Mouse (Mus musculus): Measurements from ENCODE around the gene Gm49721.
A peak's percentile ranks its signal among the peaks of the same experiment; 100 is the strongest.
"Not testable (repeated sequence)": the region's sequence is repeated elsewhere in the genome, so short reads cannot be mapped to it uniquely, and the experiment has no call there.

The Gm49721 gene

DNA sequence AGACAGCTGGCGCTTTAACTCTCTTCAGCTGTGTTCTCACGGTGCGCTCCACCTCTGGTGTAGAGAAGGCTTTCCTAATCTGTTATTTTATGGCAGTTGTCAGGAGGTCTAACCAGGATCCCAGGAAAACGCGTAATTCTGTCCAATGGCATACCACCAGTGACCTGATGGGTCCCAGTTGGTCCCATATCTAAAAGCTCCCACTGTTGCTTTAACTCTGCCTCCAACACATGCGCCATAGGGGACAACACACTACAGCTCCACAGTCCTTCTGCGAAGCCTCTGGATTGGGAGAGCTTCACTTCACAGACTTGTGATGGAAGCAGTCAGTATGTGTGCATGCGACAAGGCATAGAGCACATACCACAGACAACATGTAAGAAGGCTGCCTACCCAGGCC lies 1.4 kb downstream of the Gm49721 start:
- DNase-seq (ENCODE audit: low spot score in 2 of 2), result not testable (repeated sequence)

GRCm38 (mm10) chr17:6986118-6986517 lies 7.4 kb downstream of the Gm49721 start:
- not testable (repeated sequence) for DNase-seq (ENCODE audit: low spot score in 2 of 2)

DNA sequence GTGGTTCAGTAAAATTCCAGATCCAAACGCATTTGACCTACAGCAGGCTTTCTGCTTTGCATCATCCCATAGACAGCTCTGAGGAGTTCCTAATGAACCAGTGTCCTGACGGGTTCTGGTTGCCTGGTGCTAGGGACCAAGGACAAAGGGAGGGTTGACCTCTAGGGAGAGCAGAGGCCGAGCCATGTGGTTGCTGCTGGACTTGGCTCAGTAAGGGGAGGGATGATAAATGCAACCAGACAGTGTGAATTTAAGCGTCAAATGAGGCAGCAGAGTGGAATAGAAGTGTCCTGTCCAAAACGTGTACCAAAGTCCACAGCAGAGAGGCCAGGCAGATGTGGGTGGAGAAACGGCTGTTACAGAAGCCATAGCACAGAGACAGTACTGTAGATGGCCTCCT lies 16.8 kb downstream of the Gm49721 start:
- DNase-seq (ENCODE audit: low spot score in 2 of 2), result not testable (repeated sequence)

DNA sequence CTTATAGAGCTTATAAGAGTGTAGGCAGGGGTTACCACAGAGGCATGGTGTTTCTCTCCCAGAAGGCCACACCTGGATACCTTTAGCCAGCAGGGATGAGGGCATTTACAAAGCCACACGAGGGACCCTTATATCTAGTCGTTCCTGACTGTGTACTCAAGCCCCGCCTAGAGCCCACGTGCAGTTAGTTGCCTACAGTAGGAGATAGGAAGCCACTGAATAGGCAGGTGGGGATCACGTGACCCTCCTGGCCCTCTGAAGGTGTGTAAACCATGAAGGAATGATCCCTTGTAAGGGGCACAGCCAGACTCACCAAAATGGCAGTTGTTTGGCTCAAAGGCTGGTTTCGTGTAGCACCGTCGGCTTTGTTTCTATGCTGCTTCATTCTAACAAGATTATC lies 18.1 kb downstream of the Gm49721 start:
- DNase-seq (ENCODE audit: low spot score in 2 of 2), result not testable (repeated sequence)

- not testable (repeated sequence) for DNase-seq (ENCODE audit: low spot score in 2 of 2)
Measured at GRCm38 (mm10) chr17:6997778-6998490, 19.2 kb downstream of the Gm49721 start.

DNA sequence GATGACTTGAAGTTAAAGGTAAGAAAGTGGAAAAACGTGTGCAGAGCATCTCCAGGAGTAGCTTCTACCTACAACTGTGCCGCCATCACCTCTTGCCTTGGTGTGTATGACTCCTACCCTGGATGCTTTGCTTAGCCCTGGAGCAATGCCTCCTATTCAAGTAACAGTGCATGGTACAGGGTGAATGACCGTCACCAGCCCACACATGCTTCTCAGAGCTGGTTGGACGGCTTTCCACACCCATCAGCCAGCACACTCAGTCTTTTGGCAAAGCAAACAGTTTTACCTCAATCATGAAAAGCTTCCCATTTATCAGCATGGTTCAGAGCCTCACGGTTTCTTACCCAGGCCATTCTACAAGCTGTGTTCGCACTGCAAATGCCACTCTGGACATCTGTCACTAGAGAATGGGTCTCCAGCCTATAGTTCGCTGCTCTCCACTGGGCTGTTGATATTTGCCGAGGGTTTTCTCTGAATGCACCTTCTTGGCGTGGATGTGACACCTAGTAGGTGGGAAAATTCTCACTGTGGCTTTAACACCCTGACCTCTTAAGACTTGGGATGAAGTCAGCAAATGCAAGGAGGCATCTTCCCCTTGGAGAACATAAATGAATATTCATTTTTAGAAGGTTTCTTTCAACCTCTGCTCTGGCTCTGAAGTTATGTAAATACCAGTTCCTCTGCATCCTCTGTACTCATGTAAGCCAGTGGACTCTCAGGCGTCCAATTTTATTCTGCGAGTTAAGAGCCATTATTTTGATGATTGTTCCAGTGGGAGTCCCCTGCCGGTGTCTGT lies 23.3 kb downstream of the Gm49721 start:
- DNase-seq (ENCODE audit: low spot score in 2 of 2), result not testable (repeated sequence)

DNA sequence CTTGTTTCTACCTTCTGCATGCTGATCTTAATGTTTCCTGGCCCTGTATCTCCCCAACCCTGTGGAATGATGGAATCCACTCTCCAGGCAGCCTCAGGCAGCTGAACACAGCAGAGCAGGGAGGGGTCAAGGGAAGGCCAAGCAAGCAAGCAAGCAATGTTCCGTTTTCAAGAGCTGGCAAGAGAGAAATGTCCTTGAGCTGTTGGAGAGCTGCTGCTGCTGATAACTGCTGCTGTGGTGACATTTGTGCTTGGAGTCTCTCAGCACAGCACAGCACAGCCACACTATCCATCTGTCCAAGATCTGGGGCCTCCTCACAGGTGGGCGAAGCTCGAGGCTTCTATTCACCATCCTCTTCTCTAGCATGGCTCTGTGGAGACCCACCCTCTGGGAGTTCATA lies 24.7 kb downstream of the Gm49721 start:
- not testable (repeated sequence) for DNase-seq (ENCODE audit: low spot score in 2 of 2)

DNA sequence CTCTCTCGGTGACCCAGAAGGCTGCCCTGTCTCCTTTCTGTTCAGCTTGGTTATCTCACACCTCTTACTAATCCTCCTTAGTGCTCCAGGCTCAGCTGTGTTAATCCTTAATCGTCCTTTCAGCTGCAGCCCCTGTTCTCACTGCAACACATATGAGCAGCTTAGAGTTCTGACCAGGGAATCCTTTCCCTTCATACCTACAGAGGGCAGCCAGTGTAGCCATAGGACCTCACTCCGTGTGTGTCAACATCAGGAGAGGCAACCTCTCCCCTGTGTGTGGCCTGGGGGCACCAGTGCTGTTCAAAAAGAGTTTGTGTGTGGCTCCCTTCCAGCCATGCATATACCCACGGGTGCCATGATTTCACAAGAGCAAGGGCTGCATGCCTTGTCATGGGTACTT lies 26.9 kb downstream of the Gm49721 start:
- not testable (repeated sequence) for DNase-seq (ENCODE audit: low spot score in 2 of 2)

GRCm38 (mm10) chr17:7008885-7009284 lies 30.2 kb downstream of the Gm49721 start:
- not testable (repeated sequence) for DNase-seq (ENCODE audit: low spot score in 2 of 2)

DNA sequence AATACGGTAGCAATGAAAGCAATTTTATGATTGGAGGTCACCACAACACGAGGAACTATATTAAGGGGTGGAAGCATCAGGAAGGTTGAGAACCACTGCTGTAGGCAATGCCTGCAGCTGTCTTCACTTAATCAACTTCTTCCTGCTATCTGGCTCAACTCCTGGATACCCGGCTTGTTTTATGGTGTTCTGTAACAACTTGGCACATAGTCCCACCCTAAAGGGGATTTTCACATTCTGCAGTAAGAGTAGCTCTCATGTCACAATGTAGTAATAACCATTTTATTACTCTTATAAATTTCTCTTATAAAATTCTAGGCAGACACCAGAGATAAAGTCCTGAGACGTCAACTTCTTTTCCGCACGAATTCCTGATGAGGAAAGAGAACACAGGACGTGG lies 30.7 kb downstream of the Gm49721 start:
- DNase-seq (ENCODE audit: low spot score in 2 of 2), result not testable (repeated sequence)

GRCm38 (mm10) chr17:7009901-7010300 lies 31.2 kb downstream of the Gm49721 start:
- DNase-seq (ENCODE audit: low spot score in 2 of 2), result not testable (repeated sequence)

DNA sequence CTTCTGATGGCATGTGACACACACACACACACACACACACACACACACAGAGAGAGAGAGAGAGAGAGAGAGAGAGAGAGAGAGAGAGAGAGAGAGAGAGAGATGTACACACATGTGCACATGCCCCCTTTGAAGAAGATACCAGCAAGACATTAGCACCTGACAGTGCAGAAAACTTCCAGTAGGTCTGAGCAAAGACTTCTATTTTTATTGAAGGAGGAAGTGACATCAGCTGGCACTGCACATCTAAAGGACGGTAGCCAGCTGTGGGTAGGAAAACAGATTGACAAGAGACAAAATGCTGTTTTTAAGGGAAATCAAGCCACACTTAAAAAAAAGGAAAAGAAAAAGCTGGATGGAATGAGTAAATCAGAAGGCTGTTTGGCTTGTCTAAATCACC lies 35.5 kb downstream of the Gm49721 start:
- not testable (repeated sequence) for DNase-seq (ENCODE audit: low spot score in 2 of 2)

DNA sequence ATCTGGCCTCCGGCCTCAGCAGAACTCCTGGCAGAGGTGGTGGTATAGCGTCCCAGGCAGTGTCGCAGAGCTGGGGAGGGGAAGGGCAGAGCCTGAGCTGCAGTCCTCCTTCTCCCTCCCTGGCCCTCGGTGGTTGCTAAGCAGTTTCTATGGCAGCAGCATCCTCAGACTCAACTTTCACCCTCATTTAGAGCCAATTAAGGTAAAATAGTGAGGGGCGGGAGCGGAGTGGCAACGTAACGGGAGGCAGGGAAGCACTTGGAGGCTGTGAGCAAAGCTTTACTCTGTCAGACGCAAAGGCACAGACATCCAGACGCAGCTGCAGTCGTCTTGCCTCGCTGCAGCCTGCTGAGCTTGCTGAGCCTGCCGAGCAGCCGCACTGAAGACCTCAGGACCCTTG lies 46.6 kb downstream of the Gm49721 start, which contains the start of gene Gm1604a:
Gene Gm1604a, plus strand, starts transcription at position 312 of the 400 bp plus-strand sequence.
- not testable (repeated sequence) for DNase-seq (ENCODE audit: low spot score in 2 of 2)

GRCm38 (mm10) chr17:7025764-7026346 lies 47.2 kb downstream of the Gm49721 start:
- not testable (repeated sequence) for DNase-seq (ENCODE audit: low spot score in 2 of 2)

- DNase-seq (ENCODE audit: low spot score in 2 of 2), result peak; percentile 4 to 22
Measured at GRCm38 (mm10) chr17:7030204-7030603, 51.5 kb downstream of the Gm49721 start.

GRCm38 (mm10) chr17:7030622-7031174 lies 52.0 kb downstream of the Gm49721 start:
- not testable (repeated sequence) for DNase-seq (ENCODE audit: low spot score in 2 of 2)

- not testable (repeated sequence) for DNase-seq (ENCODE audit: low spot score in 2 of 2)
Measured at GRCm38 (mm10) chr17:7033192-7034166, 54.8 kb downstream of the Gm49721 start.

GRCm38 (mm10) chr17:7068997-7069539 lies 90.4 kb downstream of the Gm49721 start:
- DNase-seq (ENCODE audit: low spot score in 2 of 2), result not testable (repeated sequence)

DNA sequence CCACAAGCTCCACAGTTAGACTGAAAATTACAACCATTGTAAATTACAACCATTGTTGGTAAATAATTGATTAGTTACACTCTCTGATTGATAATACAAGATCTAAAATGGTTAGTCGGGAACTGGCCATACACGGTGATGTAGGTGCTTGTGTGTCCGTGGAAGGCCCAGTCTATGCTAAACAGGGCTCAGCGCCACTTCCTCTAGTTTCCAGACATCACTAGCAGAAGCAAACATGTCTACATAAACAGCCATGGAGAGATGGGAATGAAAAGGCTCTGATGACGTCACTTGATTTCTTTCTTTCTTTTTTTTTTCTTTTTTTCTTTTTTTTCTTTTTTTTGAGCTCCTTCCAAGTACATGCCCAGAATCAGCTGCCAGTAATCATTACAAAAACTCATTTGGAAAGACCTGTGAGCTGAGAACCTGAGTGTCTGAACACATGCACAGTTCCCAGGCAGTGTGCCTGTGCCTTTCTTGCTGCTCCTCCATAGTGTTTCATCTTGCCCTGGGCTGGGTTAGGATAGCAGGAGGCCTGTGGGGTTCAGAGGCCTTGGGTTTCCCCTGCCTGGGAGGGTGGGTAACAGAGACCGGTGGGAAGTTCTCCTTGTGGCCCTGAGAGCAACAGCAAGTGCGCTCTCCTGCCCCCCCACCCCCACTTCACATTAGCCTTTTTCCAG lies 91.0 kb downstream of the Gm49721 start:
- DNase-seq (ENCODE audit: low spot score in 2 of 2), result not testable (repeated sequence)

- peak; percentile 8 to 17 for DNase-seq (ENCODE audit: low spot score in 2 of 2)
Measured at GRCm38 (mm10) chr17:7074494-7074893, 95.8 kb downstream of the Gm49721 start.
